Mouse (Mus musculus): ENCODE results near the gene Olfr46.

GRCm38 (mm10) chr7:140659630-140660029 lies 58.6 kb downstream of the Olfr46 start, which contains the start of gene Olfr539:
- TF ChIP-seq POLR2A (IDR thresholded peaks at IDR 0.05; ENCODE audit: extremely low read depth, insufficient read depth, low read length) (no peak), CTCF (IDR thresholded peaks at IDR 0.05; ENCODE audit: extremely low read depth, insufficient read depth, low read length) (no peak)

Measured in cortical plate, adult 2 months (tissue).